Mouse (Mus musculus): ENCODE data around the gene Pld1.

The Pld1 gene

DNA sequence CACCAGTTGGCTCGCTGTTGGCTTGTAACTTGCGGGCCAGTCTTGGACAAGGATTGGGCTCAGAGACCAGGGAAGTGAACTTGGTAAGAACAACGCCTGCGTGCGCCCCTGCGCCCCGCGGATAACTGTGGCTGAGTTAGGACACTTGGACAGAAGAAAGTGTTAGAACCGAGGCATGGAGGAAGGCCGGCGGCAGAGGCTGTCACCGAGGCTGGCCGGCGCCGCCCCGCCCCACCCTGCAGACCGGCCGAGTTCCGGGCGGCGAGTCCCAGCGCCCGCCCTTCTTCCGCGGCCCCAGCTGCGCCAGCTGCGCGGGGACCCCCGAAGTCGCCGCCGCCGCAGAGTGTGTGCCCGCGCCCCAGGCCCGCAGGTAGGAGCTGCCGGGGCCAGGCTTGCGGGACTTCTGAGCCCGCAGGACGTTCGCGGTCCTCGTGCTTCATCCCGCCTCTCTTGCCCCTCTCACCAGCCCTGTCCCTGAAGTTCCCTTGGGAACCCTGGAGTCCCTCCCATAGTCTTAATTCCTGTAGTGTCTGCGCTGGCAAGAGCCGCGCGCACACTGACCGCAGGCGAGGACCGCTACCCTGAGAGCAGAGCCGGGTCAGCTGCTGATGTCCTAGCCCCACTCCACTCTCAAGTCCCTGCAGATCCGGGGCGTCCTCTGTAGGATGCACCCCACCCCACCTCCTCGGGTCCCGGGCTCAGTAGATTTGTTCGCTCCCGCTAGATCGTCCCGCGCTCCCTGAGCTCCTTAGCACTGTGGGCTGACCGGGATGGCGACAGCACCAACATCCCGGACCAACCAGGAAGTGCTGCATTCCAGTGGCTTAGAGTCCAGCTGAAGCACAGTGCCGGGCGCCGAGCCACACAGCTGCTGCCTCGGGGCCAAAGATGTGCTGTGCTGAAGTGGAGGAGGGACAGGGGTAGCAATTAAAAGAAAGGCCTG, at the start of gene Pld1:
Gene Pld1 (plus strand): TSS at position 315 of the 943 bp plus-strand sequence.
- peak; percentile 85 for DNase-seq

DNA sequence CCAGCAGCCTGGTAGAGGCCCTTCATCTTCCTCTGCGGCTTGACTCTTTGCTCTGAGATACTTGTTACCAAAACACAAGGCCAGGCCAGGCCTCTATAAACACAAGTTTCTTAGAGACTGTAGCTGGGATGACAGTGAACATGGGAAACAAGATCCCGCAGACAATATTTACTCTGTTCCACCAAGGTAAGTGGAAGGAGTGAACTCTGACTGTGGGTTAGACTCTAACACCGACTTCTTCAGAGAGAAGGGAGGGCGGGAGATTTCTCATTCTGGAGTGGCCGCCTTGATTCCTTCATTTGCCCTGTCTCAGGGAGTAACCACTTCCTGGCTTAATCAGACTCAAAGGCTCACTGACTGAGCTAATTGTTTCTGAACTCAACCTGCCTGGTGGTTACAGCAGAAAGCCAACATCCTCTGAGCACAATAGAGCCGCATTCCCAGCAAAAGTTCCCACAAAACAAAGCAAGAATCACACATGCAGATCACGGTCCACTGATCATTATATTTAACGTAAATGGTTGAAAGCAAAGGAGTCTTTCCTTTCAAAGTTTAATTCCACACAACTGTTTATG, 42.1 kb upstream of the Pld1 start, which contains the start of gene Tmem212:
Gene Tmem212 (minus strand): TSS at position 51 of the 575 bp plus-strand sequence.
- DNase-seq: no peak

DNA sequence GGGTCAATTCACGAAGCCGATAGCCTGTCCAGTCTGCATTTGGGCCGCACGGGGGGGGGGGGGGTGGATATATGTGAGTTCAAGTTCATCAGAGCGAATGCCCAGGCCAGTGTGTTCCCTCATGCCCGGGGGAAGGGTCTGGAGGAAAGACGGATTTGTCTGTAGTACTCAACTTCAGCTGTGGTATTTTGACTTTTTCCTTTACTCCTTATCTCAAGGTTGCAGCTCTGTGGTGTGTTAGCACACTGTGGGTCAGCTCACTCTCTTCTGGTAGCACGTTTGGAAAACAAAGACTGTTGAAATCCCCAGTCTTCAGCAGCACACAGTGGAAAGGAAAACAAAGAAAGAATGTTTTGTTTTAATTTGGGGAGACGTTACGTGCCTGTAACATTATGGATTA, 40.3 kb upstream of the Pld1 start:
- no peak for DNase-seq

DNA sequence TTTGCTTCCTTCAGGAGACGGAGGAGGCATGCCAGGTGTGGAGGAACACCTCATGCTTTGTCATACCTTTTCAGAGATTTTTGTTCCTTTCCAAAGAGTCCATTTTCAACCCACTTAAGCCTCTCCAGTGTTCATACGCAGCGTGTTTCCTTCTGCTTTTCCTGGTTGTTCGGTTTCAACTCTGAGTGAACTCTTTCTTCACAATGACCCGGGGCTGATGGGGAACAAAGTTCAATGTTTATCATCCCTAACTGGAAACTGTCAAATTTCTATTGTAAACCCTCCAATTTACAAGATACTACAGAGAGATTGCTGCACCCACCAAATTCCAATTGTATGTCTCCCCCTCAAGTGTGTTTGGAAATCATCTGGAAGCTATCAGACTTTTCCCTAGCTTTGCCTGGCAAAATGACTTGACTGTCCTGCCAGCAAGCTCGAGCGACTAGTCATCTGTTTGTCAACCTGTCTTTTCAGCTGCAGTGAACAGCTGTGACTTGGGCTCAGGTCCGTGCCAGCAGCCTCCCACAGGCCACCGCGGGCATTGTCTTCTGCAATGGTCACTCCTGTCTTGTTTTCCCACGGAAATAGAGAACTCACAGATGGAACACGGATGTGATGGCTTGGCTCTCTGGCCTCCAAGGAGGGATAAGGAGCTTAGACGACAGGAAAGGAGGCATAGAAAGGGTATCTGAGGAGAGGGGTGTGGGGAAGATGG, 39.3 kb upstream of the Pld1 start:
- DNase-seq: no peak

DNA sequence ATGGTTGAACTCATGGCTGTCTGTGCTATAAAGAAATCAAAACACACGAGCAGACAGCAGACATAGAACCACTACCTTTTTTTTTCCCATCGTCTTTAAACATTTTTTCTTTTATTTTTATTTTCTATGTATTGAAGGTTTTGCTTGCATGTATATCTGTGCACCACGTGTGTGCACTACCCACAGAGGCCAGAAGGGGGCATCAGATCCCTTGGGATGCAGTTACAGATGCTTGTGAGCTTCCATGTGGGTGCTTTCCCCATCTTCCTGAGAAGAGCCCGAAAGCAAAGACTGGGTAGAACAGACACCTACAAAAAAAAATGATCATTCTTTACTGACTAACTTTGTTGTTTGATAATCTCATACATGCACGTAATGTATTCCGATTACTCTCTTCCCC, 36.6 kb upstream of the Pld1 start:
- DNase-seq: no peak

DNA sequence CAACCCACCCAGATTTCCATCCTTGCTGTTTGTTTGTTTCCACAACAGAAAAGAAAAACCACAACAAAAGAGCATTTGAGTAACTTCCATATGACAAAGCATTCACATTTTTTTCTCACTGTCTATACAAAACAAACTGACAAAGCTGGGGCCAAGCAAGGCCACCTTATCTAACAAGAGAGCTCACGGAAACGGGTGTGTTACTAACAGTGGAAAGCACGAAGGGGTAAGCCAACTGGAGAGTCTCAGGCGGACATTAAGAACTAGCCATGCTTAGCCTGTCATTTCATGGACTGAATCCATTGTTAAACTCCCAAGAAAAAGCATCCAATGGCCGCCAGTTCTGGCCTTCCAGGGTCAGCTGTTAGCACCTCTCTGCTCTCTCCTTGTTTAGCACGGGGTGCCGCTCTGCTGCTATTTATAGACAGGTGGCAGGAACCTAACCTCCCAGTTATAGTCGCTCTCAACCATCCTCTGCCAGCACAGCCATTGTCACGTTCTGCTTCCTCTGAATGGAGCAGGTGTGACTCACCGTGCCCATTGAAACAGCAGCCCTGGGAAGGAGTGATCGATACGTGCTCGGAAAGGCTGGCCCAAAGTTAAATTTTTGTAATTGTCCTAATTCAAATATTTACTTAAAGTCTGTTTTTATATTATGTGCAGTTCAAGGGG, 33.7 kb upstream of the Pld1 start:
- no peak for DNase-seq

DNA sequence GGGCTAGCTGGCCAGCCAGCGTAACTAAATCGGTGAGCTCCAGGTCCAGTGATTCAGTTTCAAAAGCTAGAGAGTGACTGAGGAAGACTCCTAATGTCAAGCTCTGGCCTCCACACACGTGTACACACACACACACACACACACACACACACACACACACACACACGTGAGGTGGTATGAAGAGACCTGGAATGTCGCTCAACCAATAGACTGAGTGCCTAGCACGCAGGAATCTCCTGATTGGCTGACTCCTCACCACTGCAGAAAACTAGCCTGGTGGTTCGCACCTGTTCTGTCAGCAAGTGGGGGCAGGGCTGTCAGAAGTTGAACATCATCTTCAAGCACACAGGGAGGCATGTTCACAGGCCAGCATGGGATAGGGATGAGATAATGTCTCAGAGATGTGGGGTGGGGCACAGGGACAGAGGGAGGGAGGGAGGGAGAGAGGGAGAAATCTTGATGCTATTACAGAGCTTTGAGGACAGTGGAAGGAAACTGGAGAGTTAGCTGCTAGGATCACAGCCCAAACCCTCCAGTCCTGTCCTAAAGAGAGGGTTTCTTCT, 31.8 kb upstream of the Pld1 start:
- DNase-seq: no peak

DNA sequence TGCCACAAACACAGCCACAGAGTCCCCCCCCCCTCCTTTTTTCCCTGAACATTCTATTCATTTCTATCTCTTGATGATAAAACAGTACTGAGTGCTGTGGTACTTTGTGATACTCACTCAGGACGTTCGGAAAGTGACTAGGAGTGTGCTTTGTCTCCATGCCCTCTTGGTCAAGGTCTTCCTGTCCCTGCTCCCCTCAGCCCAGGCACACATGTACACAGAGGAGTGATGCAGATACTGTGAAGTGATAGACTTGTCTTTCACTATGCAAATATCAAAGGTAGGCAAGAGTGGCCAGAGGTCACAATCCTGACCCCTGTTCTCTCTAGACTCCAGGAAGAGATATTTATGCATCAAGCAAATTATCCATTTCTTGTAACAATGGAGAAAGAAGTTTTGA, 31.2 kb upstream of the Pld1 start:
- no peak for DNase-seq

DNA sequence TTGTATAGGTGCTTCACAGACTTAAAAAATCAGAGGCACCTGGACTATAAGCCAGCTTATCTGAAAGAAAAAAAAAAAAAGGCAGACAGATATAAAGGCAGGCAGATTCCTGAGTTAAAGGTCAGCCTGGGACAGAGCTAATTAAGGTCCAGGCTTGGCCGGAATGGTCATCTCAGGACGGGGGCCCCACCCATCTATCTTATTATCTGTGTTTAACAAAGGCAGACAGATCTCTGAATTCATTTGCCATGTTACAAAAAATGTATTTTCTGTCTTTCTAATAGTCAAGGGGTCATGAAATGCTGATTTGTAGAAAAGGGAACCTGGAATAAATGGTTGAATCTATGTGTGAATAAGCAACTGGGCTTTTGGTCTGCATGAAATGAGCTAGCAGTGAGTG, 30.2 kb upstream of the Pld1 start:
- DNase-seq: no peak

DNA sequence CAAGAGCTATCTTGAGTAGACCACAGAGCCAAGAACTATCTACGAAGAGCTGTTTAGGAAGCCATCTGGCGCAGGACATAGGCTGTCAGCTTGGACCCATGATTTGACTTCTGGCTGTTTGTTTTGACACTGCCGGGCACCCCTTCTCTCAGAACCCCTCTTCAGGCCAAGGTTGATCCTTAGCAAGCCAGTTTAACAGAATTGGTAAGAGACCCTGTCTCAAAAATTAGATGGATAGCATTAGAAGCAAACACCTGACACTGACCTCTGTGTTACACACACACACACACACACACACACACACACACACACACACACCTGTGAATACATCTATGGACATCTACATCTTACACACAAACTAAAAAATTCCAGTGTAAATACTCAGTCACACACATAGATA, 29.5 kb upstream of the Pld1 start:
- DNase-seq: no peak

DNA sequence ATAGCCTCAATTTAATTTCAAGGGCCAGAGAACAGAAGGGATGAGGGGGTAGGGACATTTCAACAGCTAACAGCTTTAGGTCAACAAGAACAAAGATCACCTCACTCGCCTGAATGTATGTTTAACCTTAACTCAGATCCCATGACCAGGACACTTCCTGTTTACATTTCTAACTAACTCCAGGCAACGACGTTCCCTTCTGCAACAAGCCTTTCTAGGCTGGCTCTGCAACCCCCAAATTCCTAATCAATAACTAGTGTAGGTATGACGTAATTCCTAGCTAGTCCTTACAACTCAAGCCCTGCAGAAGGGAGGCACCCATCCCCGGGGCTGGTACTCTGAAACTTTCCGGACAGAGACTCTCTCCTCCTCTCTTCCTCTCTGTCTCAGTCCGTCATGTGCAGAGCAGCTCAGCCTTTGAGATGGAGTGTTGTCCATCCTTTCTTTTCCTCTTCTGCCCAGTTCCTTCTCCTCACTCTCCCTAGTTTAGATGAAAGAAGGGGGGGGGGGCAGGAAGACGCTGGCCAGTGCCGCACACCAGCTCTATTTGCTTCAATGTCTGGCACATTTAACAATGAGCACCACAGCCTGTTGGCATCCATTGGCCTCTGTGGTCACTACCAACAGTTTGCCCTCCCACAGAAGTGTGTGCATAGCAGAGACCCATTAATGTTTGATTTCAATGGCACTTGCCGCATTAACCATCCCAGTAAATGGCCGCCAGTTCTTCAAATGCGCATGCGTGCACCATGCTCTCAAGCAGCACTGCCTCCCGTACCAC, 19.6 kb upstream of the Pld1 start:
- DNase-seq: no peak

DNA sequence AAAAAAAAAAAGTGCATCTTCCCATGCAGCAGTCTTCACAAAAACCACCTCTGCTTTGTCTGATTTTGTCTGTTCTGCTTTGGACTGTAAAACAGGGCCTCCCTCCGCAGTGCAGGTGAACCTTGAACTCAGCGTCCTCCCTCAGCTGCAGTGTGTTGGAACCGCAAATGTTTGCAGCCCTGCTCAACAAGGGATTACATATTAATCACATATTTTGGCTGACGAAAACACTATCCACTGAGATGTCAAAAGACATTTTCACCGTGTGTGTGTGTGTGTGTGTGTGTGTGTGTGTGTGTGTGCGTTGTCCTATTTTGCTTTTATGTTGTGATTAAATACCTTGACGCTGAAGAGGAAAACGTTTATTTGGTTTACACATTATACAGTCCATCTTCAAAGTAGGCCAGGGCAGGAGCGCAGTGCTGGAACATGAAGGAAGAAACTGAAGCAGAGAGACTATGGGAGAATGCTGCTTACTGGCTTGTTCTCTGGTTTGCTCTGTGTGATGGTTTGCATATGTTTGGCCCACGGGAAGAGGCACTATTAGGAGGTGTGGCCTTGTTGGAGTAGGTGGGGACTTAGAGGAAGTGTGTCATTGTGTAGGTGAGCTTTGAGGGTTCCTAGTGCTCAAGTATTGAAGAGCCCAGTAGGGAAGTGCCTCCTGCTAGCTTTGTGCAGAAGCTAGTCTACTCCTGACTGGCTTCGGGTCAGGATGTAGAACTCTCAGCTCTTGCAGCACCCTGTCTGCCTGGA, 17.1 kb upstream of the Pld1 start:
- peak; percentile 54 for DNase-seq

DNA sequence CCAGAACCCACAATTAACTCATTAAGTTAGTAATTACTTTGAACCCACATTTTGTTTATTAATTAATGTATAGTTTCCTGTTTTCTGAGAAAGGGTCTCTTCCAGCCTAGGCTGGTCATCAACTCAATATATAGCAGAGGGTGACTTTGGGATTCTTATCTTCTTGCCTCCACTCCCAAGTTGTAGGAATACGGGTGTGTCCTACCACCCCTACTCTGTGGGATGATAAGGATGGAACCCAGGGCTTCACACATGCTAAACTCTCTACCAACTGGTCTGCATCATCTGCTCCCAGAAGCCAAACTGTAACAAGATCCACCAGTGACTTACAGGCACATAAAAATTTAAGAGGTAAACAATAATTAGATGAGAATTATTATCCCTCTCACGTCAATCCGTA, 14.5 kb upstream of the Pld1 start:
- no peak for DNase-seq

DNA sequence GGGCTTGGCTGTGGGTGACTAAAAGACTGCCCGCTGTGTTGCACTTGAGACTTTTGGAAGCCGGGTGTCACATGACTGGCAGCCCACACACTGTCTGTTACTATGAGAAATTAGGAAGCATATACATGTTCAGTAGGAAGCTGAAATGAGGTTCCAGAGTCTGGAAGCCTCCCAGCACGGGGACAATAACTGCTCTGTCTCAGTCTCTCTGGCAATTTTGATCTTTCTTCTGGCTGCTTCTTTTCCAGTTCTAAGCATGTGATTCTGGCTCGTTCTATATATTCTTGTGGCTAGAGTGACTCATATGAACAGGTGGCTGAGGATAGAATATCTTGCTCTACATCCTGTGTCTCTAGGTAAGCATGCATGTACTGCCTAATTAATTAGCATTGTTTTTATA, 9.3 kb upstream of the Pld1 start:
- DNase-seq: no peak

DNA sequence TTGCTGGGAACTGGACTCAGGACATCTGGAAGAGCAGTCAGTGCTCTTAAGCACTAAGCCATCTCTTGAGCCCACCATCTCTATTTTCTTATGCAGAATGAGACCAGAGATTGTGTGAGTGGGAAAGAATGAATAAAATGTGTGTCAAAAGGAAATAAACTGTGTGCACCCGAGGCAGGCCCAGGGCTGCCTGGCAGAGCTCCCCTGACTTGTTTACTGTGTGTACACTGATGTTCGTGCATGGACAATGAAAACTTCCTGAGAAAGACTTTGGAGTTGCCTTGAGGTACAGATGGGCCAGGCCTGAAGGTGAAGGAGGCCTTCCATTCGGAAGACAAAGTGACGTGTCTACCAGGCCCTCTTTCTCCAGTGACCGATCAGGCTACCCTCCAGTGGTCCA, 6.1 kb upstream of the Pld1 start:
- no peak for DNase-seq

DNA sequence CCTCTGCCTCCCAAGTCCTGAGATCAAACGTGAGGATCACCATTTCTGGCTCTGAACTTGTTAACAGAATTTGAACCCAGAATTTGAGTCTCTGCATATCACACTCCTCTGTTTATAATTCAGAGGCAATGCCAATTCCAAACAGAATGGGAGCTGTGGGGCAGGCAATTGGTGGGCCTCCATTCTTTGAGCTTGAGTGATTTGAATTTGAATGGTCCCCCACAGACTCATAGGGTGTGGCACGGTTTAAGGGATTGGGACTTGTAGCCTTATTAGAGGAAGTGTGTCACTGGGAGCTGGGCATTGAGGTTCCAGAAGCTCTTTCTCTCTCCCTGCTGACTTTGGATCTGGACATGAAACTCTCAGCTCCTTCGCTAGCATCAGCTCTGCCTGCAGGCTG, 2.9 kb upstream of the Pld1 start:
- DNase-seq: no peak

DNA sequence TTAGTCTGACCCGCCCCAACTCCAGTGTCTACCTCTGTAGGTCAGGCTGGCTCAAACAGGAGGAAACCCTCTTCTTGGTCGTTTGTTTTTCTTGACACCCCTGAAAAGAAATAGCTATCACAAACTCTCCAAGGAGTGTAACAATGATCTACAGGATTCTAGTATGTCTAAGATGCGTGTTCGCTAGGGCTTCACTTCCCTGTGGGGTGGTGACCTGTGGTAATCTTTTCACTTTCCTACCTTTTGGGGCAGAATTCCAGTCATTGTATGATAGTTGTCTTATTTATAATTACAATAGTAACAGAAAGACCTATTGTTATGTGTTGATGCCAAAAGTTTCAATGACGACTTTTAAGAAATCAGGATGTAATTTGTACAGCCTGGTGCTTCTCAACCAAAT, 1.8 kb upstream of the Pld1 start:
- DNase-seq: no peak

DNA sequence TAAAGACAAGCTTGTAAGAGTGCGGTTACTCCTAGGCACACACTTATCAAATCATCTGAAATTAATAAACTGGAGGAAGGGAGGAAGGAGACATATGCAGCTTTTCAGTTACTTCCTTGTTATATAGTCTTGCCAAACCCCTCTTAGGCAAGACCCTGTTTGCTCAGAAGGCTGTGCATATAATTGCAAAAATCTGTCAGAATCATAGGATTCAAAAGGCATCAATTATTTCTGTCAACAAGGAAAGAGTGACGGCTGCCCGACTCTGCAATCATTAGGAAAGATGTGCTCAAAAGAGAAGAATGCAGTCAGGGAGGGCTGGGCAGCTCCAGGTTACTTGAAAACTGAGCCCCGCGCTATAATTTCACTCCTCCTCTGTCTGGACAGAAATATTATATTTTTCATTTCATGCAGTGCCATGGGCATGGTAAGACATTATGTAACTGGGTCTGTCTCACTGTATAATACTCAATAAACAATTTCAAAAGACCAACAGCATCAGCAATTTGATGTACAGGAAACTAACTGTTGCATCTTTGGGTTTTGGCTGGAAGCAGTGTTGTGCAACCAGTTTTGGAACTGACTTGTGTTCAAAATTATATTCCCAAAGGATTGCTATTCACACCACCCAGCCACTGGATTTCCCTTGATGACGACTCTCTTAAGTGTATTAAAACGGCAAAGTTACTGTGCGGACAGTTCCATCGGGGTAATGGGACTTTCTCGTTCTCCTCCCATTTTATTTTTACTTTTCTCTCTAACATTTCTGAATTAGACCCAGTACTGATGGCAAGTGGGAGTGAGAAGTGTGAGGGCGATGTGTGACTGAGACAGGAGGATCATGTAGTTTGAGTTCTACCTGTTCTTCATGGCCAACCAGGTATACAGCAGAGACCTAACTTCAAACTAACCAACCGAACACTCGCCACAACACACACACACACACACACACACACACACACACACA, 1.1 kb upstream of the Pld1 start:
- no peak for DNase-seq

DNA sequence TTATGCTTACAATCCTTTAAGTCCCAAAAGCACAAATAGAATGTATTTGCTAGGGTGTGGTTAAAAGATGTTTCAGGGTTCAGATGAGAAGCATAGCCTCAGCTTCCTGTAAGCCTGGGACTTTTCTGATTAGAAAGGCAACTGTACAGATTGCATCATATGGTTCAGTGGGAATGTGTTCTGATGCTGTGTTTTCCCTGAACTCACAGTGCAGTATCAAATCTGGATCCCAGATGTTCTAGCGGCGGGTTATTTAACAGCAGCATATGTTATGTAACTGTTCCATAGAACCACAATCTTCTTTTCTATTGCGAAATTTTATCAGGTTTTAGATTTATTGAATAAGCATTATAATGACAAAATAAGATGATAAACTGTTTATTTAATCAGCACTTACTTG, 3.1 kb downstream of the Pld1 start:
- no peak for DNase-seq

DNA sequence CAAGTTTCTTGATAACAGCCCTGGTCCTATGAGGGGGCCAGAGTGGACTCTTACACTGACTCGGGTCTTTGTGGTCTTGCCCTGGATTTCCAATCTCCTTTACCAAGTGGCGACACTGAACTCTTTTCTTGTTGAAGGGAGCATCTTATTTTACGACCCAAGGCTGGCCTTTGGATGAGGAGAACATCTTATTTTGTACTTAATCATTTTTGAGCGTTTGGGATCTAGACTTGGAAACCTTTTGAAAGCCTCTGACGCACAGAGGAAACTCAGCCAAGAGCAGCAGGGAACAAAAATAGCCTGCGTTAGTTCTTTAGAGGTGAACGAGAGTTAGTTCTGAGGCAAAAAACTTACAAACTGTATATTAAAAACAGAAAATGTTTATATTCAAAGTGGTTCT, 4.5 kb downstream of the Pld1 start:
- peak; percentile 28 for DNase-seq

Measured in kidney, adult 18-20 months (tissue).